Mouse (Mus musculus) layer of hippocampus, postnatal 10 days (tissue): Measurements from ENCODE around the gene Rnf130. TPM values are rescaled to one million over a fixed set of nuclear protein-coding genes. Genes with fewer than 3 reads are reported as not detected.

Experiments used
- DNase-seq, 2 experiments: peaks; one replicate each; pipeline ENCODE4 v3.0.0; 2021; ENCODE audit warnings: low spot score in 2 of 2
- long read RNA-seq: library from polyadenylated mRNA; stranded (forward); transcript quantifications from one replicate; pipeline ENCODE4 v2.0.0, GENCODE M21; 2023
- total RNA-seq, 2 experiments: library from RNA; stranded (reverse); gene quantifications; 2 replicates each; pipeline ENCODE4 v1.2.3; 2021

Gene Rnf130
- total RNA-seq: 10 to 100 TPM; 84.5 to 87.4 TPM
- long read RNA-seq, transcript Rnf130-201 (8 exons, 1,415 nt): minor isoform, 11 of 49 reads
- long read RNA-seq, transcript Rnf130-202 (9 exons, 1,502 nt): major isoform, 21 of 49 reads
- long read RNA-seq, partial matches to known transcripts: 1 of 49 reads
- long read RNA-seq, other reads (novel, unspliced or antisense): 16 of 49 reads

- peak; percentile 96 to 98 for DNase-seq
These were observed at the start of gene Rnf130 for GRCm38 (mm10) chr11:50024833-50025720. Rnf130 (plus strand) TSS chr11:50025346.

DNA sequence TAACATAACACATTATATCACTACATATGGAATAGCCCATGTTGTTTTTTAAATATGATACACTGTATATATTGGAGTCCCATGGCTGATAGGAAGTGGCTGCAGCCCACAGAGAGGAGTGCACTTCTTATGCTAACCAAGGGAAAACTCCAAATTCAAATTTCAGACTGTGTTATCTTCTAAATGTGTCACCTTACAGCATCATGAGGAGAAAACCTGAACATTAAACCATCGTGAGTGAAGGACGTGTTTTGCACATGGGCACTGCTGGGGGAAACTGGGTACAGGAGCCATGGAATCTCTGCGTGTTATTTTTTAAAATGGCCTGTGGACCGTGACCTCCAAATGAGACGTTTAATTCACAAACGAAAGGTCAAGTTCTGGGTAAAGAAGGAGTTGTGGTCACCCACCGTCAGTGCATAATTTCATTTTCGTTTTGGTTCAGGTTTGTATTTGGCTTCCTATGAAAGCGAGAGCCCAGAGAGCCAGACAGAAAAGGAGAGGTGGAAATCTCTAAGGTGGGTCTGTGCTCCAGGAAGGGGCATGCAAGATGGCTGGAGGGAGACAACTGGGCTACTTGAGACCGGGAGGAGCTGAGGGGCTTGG is 47.1 kb upstream of the Rnf130 start:
- DNase-seq: no peak

DNA sequence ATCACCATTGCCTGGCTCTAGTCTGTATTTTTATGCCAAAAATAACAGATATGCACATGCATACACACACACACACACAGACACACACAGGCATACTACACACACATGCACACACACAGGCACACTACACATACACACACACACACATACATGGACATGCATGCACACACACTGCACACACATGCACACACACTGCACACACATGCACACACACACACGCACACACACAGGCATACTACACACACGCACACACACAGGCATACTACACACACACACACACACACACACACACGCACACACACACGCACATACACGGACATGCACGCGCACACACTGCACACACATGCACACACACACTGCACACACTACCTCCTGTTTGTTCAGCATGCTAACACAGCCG is 46.2 kb upstream of the Rnf130 start:
- DNase-seq: no peak

DNA sequence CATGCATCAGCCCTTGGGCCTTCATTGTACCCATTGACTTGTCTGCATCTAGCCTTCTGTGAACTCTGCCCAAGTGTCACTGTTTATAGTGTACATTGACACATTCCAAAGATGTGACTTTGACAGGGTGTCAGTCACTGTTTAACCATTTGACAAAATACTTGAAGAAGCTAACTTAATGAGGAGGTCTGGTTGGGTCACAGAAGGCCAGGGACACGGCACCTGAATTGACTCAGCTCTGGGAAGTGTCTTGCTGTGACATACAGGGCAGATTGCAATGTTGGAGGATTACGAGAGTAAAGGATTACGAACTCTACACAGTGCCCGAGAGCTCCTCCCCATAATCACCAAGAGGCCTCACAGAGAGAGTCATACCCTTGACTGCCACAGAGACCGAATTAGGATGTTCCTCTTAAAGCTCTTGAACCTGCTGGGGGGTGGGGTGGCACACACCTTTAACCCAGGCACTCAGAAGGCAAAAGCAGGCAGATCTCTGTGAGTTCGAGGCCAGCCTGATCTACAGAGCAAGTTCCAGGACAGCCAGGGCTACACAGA is 44.4 kb upstream of the Rnf130 start:
- no peak for DNase-seq

- no peak for DNase-seq
These were observed 43.7 kb upstream of the Rnf130 start for GRCm38 (mm10) chr11:49981321-49981963.

DNA sequence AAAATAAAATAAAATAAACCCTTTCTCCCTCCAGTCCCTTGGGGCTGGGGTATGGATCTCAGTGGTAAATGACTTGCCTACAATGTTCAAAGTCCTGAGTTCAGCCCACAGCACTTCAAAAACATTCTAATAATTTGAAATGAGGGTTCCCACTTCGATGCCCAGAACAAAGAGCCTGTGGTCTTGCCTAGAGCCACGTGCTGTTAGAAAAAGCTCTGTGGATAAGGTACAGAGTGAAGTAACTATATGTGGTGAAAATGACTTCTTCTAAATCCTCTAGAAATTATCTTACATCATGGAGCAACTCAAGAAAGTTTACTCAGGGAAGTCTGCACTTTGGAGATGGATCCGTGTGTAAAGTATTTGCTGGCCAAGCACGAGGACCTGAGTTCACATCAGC is 43.1 kb upstream of the Rnf130 start:
- no peak for DNase-seq

- DNase-seq: no peak
These were observed 42.3 kb upstream of the Rnf130 start for GRCm38 (mm10) chr11:49982881-49983280.

GRCm38 (mm10) chr11:49983875-49984552 is 41.1 kb upstream of the Rnf130 start:
- no peak for DNase-seq

GRCm38 (mm10) chr11:49985009-49985408 is 40.1 kb upstream of the Rnf130 start:
- no peak for DNase-seq

GRCm38 (mm10) chr11:49986277-49987036 is 38.7 kb upstream of the Rnf130 start:
- peak; percentile 66 to 69 for DNase-seq

DNA sequence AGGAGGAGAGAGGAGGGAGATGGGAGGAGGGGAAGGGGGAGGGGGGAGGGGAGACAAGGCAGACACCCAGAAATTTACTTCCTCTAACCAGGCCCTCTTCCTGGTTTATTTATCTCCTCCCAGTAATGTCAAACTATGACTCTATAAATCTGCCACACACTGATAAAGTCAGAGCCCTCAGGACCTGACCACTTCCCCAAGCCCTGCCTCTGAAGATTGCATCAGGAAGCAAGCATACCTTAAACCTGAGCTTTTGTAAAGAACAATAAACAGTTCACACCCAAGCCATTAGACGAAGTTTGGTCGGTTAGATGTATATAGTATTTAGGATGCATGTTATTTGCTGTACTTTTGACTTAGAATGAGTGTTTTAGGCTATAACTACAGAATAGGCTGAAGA is 30.6 kb upstream of the Rnf130 start:
- DNase-seq: no peak

DNA sequence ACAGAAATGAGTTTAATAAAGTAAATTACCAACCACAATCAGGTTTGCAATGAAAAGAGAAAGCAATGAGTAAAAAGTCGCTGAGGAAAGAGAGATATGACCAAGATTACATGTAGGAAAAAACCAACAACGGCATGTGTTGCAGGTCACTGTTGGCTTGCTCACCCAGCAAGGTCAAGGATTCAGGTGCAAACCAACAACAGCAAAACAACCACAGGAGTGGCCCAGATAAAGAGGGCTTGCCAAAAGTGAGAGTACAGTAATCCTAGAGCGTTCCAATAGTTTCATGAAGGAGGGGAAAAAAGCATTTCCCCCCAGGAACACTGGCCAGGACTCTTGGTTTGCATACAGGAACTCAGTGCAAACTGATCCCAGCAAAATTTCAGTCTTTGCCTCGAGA is 28.7 kb upstream of the Rnf130 start:
- no peak for DNase-seq

DNA sequence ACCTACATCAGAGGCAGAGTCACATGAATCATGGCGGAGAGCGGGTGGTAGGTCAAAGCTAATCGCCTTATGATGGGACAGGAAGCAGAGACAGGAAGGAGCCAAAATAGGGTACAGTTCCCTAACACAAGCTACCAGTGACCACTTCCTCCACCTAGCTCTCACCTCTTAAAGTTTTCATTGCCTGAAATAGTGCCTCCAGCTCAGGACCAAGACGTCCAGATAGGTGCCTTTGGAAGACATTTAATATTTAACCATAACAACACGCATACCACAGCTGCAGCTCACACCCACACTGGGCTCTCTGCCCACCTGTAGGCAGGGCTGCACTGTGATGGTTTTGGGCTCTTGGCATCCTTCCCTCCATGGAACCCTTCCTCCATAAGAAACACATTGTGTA is 27.8 kb upstream of the Rnf130 start:
- no peak for DNase-seq

DNA sequence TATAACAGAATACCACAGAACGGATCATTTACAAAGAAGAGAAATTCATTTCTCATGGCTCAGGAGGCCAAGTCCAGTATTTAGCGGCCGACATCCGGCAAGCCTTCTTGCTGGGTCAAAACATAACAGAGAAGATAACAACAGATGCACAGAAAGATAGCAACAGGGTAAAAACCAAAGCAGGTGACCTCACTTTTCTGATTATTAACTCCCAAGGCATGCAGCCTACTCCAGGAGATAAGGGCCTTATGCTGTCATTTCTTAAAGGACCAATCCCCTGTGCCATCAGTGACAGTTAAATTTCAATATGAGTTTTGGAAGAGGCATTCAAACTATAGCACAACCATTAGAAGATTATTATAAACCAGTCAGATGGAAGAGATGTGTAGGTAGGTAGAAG is 22.3 kb upstream of the Rnf130 start:
- DNase-seq: no peak

- DNase-seq: no peak
These were observed 17.4 kb upstream of the Rnf130 start for GRCm38 (mm10) chr11:50007776-50008175.

GRCm38 (mm10) chr11:50008231-50008630 is 16.9 kb upstream of the Rnf130 start:
- no peak for DNase-seq

DNA sequence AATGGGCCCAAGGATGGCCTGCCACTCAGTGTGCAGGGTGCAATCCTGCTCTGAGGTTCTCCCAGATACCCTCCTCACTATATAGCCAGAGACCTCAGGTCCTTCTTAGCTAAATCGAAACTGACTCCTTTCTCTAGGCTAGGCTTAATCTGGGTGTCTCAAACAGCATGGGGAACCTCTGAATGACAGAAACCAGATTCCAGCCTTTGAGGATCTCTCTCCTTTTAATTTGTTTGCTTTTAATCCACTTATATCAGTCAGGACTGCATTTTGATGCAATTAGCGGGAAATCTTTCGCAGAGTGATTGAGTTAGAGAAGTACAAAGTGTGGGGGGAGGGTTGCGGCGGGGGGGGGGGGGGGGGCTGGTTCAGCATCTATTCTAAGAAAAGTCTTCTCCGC is 12.1 kb upstream of the Rnf130 start:
- DNase-seq: no peak

GRCm38 (mm10) chr11:50016503-50016902 is 8.6 kb upstream of the Rnf130 start:
- DNase-seq: no peak

DNA sequence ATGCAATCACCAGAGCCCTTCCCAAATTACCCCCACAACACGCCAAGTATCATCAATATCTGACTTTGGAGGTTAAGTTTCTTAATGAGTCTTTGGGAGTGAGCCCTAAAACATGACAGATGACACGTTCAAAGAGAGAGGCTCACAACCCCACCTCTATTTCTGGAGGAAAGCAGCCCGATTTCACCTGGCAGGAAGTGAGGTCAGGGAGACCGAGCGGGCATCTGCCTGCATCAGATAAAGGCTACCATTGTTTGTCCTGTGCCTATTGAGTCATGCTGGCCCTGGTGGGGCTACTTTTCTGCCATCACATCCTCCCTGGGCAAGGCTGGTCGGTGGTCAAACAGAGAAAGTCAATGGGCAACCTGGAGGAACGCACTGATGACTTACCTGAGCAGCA is 7.6 kb upstream of the Rnf130 start:
- DNase-seq: no peak

- no peak for DNase-seq
These were observed 6.3 kb upstream of the Rnf130 start for GRCm38 (mm10) chr11:50018848-50019247.
